Mouse (Mus musculus): ENCODE results near the gene Skap2. TPM values are rescaled to one million over a fixed set of nuclear protein-coding genes. Genes with fewer than 3 reads are reported as not detected.

The Skap2 gene
- polyA plus RNA-seq, 1 experiment from 2014 or later = 7.4 TPM

- Histone ChIP-seq H3K4me3 (no peak overlapping the region), H3K27me3 (peaks cover 52% of the 10 kb centered on the region), H3K4me1 (no peaks in the 10 kb centered on the region), H3K4me2 (replicated peaks) (no peak overlapping the region), H3K27ac (replicated peaks) (no peak overlapping the region), H3K9ac (replicated peaks) (no peak overlapping the region), H3K9me3 (no peaks in the 10 kb centered on the region), H3K36me3 (no peaks in the 10 kb centered on the region)
- ATAC-seq (replicated peaks) = no peak
- 45% methylated on average over 7 of the region's 7 CpGs for WGBS
These were observed 13.8 kb downstream of the Skap2 start for GRCm38 (mm10) chr6:51998409-51999156.

- Histone ChIP-seq H3K36me3 (no peaks in the 10 kb centered on the region), H3K4me3 (no peak overlapping the region), H3K4me1 (peaks cover 2% of the 10 kb centered on the region), H3K9me3 (no peaks in the 10 kb centered on the region), H3K4me2 (replicated peaks) (no peak overlapping the region), H3K27me3 (no peaks in the 10 kb centered on the region), H3K27ac (replicated peaks) (no peak overlapping the region), H3K9ac (replicated peaks) (no peak overlapping the region)
- WGBS = 78% methylated on average over 2 of the region's 2 CpGs
- no peak for ATAC-seq (replicated peaks)
These were observed 24.4 kb downstream of the Skap2 start for GRCm38 (mm10) chr6:51987999-51988398.

DNA sequence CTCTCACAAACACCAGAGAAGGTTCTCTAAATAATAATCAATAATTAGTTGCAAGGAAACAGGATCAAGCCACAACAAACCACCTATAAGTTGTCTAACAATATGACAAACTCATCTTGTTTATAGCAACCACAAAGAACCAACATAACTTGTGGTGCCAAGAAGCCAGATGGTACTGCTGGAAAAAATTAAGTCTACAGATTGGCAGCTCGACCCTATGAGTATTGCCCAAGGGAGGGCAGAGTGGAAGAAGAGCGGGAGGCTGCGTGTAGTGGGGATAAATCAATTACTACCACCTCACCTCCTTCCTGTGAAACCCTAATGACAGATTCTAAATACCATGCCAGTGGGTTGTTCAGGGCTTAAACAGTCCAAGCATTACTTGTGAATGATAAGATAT lies 34.7 kb downstream of the Skap2 start:
- H3K27me3 ChIP-seq = no peaks in the 10 kb centered on the region
- H3K36me3 ChIP-seq = no peaks in the 10 kb centered on the region
- 57% methylated on average over 3 of the region's 3 CpGs for WGBS
- no peak overlapping the region for H3K4me3 ChIP-seq
- no peak overlapping the region for H3K9ac ChIP-seq (replicated peaks)
- no peaks in the 10 kb centered on the region for H3K9me3 ChIP-seq
- ATAC-seq (replicated peaks) = no peak
- no peak overlapping the region for H3K27ac ChIP-seq (replicated peaks)
- no peak overlapping the region for H3K4me2 ChIP-seq (replicated peaks)
- H3K4me1 ChIP-seq = 0 out of 2 replicates have a peak, but pooled peaks cover 5% of the 10 kb centered on the region

DNA sequence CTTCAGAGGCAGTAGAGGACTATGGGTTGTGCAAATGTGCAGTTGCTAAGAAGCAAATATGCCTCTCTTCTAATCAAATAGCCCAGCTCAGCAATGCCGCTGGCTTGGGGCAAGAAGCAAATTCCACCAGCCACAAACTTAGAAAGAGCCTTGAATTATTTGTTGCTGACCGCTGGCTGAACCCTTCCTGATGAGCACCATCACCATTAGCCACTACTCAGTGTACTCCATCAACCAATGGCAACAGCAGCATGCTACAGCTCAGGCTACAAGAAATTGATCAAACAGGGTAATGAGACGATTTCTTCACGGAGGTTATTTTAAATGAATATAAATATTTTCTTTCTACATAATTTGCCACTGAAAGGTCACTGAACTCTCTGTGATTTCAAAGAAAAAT lies 36.6 kb downstream of the Skap2 start:
- Histone ChIP-seq H3K36me3 (no peaks in the 10 kb centered on the region), H3K9ac (replicated peaks) (no peak overlapping the region), H3K27ac (replicated peaks) (no peak overlapping the region), H3K27me3 (no peaks in the 10 kb centered on the region), H3K4me2 (replicated peaks) (no peak overlapping the region), H3K9me3 (no peaks in the 10 kb centered on the region), H3K4me1 (0 out of 2 replicates have a peak, but pooled peaks cover 5% of the 10 kb centered on the region), H3K4me3 (no peak overlapping the region)
- WGBS = 61% methylated on average over 4 of the region's 4 CpGs
- no peak for ATAC-seq (replicated peaks)

DNA sequence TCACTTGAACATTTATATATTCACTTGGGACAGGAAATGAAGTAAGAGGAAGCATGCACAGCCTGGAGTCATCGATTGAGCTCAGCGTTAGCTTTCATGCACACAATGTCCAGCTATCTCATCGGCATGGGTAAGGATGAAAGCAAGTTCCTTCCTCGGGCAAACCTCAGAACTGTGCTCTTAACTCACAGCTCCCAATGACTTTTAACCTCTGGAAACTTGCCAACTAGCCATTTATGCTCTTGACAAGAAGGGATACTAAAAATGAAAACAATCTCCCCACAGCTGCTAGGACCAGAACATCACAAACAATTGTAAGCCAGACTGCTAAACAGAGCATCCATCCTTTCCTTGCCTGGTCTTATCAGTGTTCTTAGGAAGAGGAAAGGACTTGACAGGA lies 53.4 kb downstream of the Skap2 start:
- no peak for ATAC-seq (replicated peaks)
- Histone ChIP-seq H3K4me3 (no peak overlapping the region), H3K36me3 (no peaks in the 10 kb centered on the region), H3K27ac (replicated peaks) (no peak overlapping the region), H3K4me2 (replicated peaks) (no peak overlapping the region), H3K9me3 (no peaks in the 10 kb centered on the region), H3K27me3 (no peaks in the 10 kb centered on the region), H3K4me1 (no peaks in the 10 kb centered on the region), H3K9ac (replicated peaks) (no peak overlapping the region)
- WGBS = 87% methylated on average over 4 of the region's 4 CpGs

DNA sequence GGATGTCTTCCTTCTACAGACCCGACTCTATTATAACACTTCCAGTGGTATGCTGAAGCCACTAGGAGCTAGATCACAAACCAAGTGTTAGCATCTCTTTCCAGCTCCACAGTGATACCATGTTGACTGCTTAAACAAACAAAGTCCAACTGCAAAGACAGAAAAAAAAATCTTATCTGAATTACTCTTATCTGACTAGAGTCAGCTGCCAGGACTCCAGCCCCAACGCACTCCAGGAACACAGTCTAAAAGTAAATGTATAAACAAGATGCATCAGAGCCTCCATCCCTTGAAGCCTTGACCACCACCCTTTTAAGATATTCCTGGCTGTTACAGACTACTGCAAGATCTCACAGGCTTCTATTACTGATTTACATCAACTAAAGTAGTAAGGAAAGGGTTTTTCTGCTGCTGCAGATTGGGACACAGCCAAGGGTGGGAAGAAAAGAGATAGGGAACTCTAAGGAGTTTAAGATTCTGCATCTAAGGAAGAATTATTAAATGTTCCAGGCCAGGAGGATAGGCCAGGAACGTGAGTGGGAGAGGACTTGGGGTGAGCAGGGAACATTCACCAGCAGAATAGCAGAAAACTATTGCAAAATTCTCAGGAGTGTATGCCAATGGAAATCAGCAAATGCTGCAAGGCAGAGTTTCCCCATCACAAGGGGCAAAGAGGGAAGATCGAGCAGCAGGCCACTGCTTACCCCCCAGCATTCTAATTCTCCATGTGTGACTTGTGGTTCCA lies 56.1 kb downstream of the Skap2 start:
- Histone ChIP-seq H3K27ac (replicated peaks) (no peak overlapping the region), H3K9me3 (no peaks in the 10 kb centered on the region), H3K4me3 (no peak overlapping the region), H3K9ac (replicated peaks) (no peak overlapping the region), H3K36me3 (no peaks in the 10 kb centered on the region), H3K27me3 (no peaks in the 10 kb centered on the region), H3K4me2 (replicated peaks) (no peak overlapping the region), H3K4me1 (no peaks in the 10 kb centered on the region)
- no peak for ATAC-seq (replicated peaks)
- WGBS = 83% methylated on average over 4 of the region's 4 CpGs

DNA sequence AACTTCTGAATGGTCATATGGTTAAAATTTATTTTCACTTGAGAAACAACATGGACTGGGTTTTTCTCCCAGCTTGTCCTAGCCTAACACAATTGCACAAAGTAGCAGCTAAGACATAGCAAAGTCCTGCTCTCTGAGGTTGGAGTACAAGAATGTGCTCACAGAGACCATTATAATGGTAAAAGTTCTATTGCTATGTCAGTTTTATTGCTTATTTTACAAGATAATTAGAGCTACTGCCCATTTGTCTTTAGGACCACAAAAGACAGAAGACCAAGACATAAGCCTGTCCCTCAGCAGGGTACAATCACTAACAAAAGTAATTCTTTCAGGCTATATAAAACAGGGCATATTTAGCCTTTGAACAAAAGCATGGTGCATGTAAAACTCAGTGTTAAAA lies 64.7 kb downstream of the Skap2 start:
- Histone ChIP-seq H3K4me1 (0 out of 2 replicates have a peak, but pooled peaks cover 4% of the 10 kb centered on the region), H3K27me3 (no peaks in the 10 kb centered on the region), H3K4me3 (no peak overlapping the region), H3K9me3 (no peaks in the 10 kb centered on the region), H3K36me3 (no peaks in the 10 kb centered on the region), H3K9ac (replicated peaks) (no peak overlapping the region), H3K27ac (replicated peaks) (no peak overlapping the region), H3K4me2 (replicated peaks) (no peak overlapping the region)
- ATAC-seq (replicated peaks) = no peak

DNA sequence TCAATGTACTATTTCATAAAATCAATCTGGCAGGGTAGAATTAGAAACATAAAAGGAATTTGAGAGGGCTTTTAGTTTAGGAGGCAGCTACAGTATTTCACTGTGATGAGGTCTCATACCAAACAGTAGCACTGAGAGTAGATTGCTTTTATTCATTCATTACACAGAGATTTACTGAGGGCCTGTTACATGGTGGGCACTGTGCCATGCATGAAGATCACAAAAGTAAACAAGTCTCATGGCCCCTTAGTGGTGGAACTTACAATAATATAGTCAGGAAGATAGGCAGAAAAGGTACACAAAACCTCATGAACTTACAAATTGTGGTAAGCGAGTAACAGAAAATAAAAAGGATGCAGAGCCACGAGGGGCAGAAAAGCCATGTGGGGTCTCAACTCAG lies 67.4 kb downstream of the Skap2 start:
- Histone ChIP-seq H3K4me1 (0 out of 2 replicates have a peak, but pooled peaks cover 4% of the 10 kb centered on the region), H3K9me3 (no peaks in the 10 kb centered on the region), H3K4me2 (replicated peaks) (no peak overlapping the region), H3K27ac (replicated peaks) (no peak overlapping the region), H3K36me3 (no peaks in the 10 kb centered on the region), H3K27me3 (peaks cover 5% of the 10 kb centered on the region; the same call in 1 of the 2 replicates), H3K9ac (replicated peaks) (no peak overlapping the region), H3K4me3 (no peak overlapping the region)
- 68% methylated on average over 2 of the region's 2 CpGs for WGBS
- no peak for ATAC-seq (replicated peaks)

DNA sequence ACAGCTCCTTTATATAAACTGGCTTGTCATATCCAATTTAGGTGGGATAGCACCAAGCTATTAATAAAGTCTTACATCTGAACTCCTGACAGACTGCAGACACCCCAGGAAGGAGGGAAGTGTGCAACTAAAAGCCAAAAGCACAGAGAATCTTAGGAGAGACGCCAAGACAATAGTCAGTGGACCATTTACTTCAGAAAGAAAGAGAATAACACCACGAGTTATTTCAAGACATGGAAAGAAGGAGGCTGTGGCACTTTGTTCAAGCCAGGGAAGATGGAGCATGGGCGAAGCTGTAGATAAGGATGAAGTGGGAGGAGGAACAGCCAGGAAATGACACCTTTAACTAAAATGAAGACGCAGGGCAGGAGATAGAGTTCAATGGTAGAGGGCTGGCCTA lies 78.4 kb downstream of the Skap2 start:
- 71% methylated on average over 4 of the region's 4 CpGs for WGBS
- Histone ChIP-seq H3K36me3 (no peaks in the 10 kb centered on the region), H3K4me1 (no peaks in the 10 kb centered on the region), H3K9me3 (no peaks in the 10 kb centered on the region), H3K4me3 (no peak overlapping the region), H3K27ac (replicated peaks) (no peak overlapping the region), H3K9ac (replicated peaks) (no peak overlapping the region), H3K27me3 (peaks cover 23% of the 10 kb centered on the region), H3K4me2 (replicated peaks) (no peak overlapping the region)
- ATAC-seq (replicated peaks) = no peak

GRCm38 (mm10) chr6:51933034-51933611 lies 79.2 kb downstream of the Skap2 start:
- peaks cover 25% of the 10 kb centered on the region for H3K27me3 ChIP-seq

GRCm38 (mm10) chr6:51927101-51927500 lies 85.2 kb downstream of the Skap2 start:
- Histone ChIP-seq H3K9me3 (no peaks in the 10 kb centered on the region), H3K27ac (replicated peaks) (no peak overlapping the region), H3K4me3 (no peak overlapping the region), H3K27me3 (peaks cover 7% of the 10 kb centered on the region), H3K4me2 (replicated peaks) (no peak overlapping the region), H3K9ac (replicated peaks) (no peak overlapping the region), H3K36me3 (no peaks in the 10 kb centered on the region), H3K4me1 (no peaks in the 10 kb centered on the region)
- ATAC-seq (replicated peaks) = no peak
- WGBS = 56% methylated on average over 3 of the region's 3 CpGs

More at GRCm38 (mm10) chr6:51933034-51933611, 79.2 kb downstream of the Skap2 start:
- 12% methylated on average over 3 of the region's 3 CpGs for WGBS
- H3K36me3 ChIP-seq = no peaks in the 10 kb centered on the region
- no peaks in the 10 kb centered on the region for H3K9me3 ChIP-seq
- ATAC-seq (replicated peaks) = no peak
- H3K4me1 ChIP-seq = no peaks in the 10 kb centered on the region
- no peak overlapping the region for H3K27ac ChIP-seq (replicated peaks)
- H3K4me2 ChIP-seq (replicated peaks) = no peak overlapping the region
- no peak overlapping the region for H3K4me3 ChIP-seq
- H3K9ac ChIP-seq (replicated peaks) = no peak overlapping the region

DNA sequence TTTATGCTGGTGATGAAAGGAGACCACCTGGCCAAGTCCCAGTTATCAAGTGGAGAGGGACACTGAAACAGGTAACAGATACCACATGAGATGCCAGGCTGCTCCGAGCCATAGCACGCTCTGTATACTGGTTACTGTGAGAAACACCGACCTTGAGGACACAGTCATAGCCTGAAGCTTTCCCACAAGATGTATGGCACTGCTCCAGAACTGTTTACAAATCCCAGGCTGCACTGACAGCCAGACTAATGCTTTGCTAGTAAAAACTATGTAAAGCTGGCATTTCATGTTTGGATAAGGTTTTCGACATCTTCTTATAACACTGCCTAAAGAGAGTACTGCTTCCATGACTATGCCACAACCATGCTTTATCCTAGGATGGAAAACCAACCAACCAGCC lies 90.5 kb downstream of the Skap2 start:
- H3K4me3 ChIP-seq = no peak overlapping the region
- H3K36me3 ChIP-seq = no peaks in the 10 kb centered on the region
- WGBS = 84% methylated on average over 4 of the region's 4 CpGs
- no peaks in the 10 kb centered on the region for H3K9me3 ChIP-seq
- H3K27ac ChIP-seq (replicated peaks) = no peak overlapping the region
- H3K4me2 ChIP-seq (replicated peaks) = no peak overlapping the region
- H3K9ac ChIP-seq (replicated peaks) = no peak overlapping the region
- ATAC-seq (replicated peaks) = no peak
- no peaks in the 10 kb centered on the region for H3K4me1 ChIP-seq
- H3K27me3 ChIP-seq = 0 out of 2 replicates have a peak, but pooled peaks cover 2% of the 10 kb centered on the region
